Mouse (Mus musculus) midbrain, embryonic 10.5 days (tissue): ENCODE results near the gene Rbms3. TPM values are rescaled to one million over a fixed set of nuclear protein-coding genes. Genes with fewer than 3 reads are reported as not detected.

Experiments
- DNase-seq: peaks from one replicate; pipeline ENCODE4 v3.0.0-alpha.2; 2017; ENCODE audit warnings: low spot score
- H3K27ac ChIP-seq: fragments of 300-500 bp; sonication (generic); replicated peaks from 2 replicates; pipeline ENCODE4 v1.5.1; 2016; ENCODE audit warnings: mild to moderate bottlenecking
- H3K27me3 ChIP-seq: fragments of 300-500 bp; sonication (generic); 2 replicates; pipeline ENCODE4 v1.6.1; 2016; ENCODE audit warnings: low read depth, mild to moderate bottlenecking; ENCODE audit not compliant: poor library complexity, severe bottlenecking
- H3K36me3 ChIP-seq: fragments of 300-500 bp; sonication (generic); 2 replicates; pipeline ENCODE4 v1.6.1; 2016; ENCODE audit warnings: mild to moderate bottlenecking, moderate library complexity
- H3K4me1 ChIP-seq: fragments of 300-500 bp; sonication (generic); 2 replicates; pipeline ENCODE4 v1.6.1; 2016
- H3K4me3 ChIP-seq: fragments of 300-500 bp; sonication (generic); 2 replicates; pipeline ENCODE4 v1.5.1; 2016; ENCODE audit warnings: mild to moderate bottlenecking, moderate library complexity
- H3K9me3 ChIP-seq: fragments of 300-500 bp; sonication (generic); replicated peaks from 2 replicates; pipeline ENCODE4 v1.6.1; 2016; ENCODE audit warnings: mild to moderate bottlenecking
- WGBS: fragments of 180-500 bp; shearing (Covaris S2); methylation state at CpG from one replicate; pipeline ENCODE4 v1.1.7; 2016; 5-methylcytosine and 5-hydroxymethylcytosine counted together
- polyA plus RNA-seq: library from polyadenylated mRNA; unstranded; fragments of >200 nt; fragmentation: Nextera tagmentation; extraction: Ambion mirVana; gene quantifications from 2 replicates; pipeline ENCODE4 v1.2.1, GENCODE M21; 2016

Rbms3 gene
- polyA plus RNA-seq, 1 experiment from 2014 or later, result 11.4 TPM

DNA sequence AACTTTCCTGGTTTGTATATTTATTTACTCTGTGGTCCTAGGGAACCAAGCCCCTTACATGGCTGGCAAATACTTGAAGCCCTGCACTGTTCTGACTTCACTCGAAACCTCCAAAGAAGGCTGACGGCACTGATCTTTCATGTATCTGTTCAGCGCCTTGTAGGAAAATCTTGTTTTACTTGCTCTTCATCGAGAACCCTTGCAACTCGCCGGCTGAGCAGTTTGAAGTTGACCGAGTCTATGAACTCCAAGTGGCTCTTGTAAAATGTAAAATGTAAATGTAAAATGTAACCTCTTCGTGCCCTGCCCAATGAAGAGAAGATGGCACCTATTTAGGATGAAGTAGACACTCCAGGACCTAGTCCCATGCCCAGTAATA lies 537.5 kb downstream of the Rbms3 start:
- WGBS, result 91% methylated on average over 8 of the region's 8 CpGs
- Histone ChIP-seq H3K4me3 (no peak overlapping the region), H3K9me3 (no peaks in the 10 kb centered on the region), H3K27ac (no peak overlapping the region), H3K36me3 (no peaks in the 10 kb centered on the region), H3K27me3 (no peaks in the 10 kb centered on the region), H3K4me1 (no peaks in the 10 kb centered on the region)
- no peak for DNase-seq

DNA sequence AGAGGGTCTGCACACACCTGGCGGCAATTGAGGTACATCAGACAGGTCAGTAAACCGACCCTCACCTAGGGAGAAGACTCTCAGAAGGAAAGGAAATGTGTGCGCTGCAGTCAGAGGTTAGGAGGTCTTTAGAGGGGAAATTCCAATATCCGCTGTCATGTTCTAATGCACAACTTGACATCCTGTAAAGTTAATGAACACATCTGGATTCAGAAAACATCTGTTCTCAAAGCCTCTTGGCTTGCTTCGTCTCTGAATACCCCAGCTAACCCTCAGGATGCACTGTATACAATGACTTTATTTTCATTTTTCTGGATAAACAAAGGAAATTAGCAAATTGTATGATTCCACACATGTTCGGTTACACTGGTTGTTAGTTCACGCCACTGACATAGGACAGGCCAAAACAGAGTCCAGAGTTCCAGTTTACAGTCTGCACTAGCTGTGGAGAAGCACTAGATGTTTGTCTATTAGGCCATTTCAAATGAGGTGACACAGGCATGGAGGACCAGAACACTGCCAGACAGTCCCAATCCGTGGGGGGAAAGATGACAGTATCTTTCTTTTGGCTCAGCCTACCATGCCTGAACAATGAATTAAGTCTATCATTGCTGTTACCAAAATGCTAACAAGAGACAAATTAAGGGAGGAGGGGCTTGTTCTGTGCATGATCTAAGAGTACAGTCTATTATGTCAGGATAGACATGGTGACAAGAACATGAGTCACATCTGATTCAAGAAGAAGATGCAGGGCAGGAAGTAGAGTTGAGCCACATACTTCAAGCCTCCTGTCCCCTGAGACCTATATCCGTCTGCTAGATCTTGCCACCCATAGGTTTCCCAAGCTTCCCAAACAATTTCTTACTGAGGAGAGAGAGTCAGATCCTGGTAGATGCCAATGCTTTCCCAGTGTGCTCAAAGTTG lies 538.2 kb downstream of the Rbms3 start:
- DNase-seq, result no peak
- Histone ChIP-seq H3K4me3 (no peak overlapping the region), H3K27me3 (no peaks in the 10 kb centered on the region), H3K9me3 (no peaks in the 10 kb centered on the region), H3K36me3 (no peaks in the 10 kb centered on the region), H3K27ac (no peak overlapping the region), H3K4me1 (no peaks in the 10 kb centered on the region)
- WGBS, result 83% methylated on average over 9 of the region's 9 CpGs

DNA sequence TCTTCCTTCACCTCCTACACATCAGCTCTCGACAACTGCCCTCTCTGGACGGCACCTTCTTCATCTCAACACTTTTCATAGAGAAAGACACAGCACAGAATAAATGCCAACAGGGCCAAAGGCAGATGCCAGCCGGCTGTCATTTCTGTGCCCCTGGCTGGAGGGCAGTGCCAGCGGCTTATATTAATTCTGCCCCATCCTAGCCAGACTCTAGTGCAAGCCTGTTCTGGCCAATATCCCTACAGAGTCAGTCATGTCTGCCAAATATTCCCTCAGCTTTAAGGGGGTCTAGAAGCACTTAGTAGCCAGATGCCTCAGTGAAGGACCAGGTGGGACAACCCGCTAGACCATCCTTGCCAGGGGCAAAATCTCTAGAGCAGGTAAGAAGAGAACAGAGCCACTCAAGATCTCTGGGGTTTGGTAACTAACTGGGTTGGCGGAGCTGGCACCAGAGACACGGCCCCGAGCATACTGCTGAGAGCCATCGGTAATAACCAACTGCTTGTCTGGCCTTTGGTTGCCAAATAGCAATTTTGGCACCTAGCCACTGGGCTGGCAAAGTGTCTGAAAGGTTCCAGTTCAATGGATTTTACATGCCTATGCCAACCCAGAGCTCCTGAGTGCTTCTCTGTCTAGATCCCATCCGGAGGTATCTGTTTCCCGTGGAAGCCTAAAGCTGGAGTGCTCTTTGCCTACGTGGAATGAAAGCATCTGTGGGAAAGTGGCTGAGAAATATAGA lies 540.1 kb downstream of the Rbms3 start:
- WGBS, result 96% methylated on average over 12 of the region's 12 CpGs
- no peak overlapping the region for H3K27ac ChIP-seq
- no peak overlapping the region for H3K4me3 ChIP-seq
- no peaks in the 10 kb centered on the region for H3K9me3 ChIP-seq
- H3K36me3 ChIP-seq, result no peaks in the 10 kb centered on the region
- H3K4me1 ChIP-seq, result no peaks in the 10 kb centered on the region
- H3K27me3 ChIP-seq, result no peaks in the 10 kb centered on the region
- DNase-seq, result no peak

DNA sequence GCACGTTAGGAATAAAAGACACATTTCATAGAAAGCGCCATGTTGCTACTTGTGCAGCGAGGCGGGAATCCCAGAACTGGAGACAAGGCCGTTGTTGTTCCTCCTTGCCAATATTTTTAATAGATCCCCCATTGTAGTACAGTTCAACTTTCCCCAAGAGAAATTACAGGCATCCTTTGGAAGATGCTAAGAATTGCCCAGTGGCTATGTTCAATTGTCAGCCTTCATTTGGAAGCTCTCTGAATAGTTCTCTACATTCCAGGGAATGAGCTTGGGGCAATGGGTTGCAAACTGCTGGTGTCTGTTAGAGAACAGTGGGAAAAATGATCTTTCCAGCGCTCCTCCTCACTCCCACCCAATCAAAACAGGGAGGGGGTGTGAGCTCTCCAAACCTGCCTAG lies 541.4 kb downstream of the Rbms3 start:
- H3K36me3 ChIP-seq, result no peaks in the 10 kb centered on the region
- H3K4me1 ChIP-seq, result no peaks in the 10 kb centered on the region
- 88% methylated on average over 6 of the region's 6 CpGs for WGBS
- no peak overlapping the region for H3K27ac ChIP-seq
- H3K4me3 ChIP-seq, result no peak overlapping the region
- H3K27me3 ChIP-seq, result no peaks in the 10 kb centered on the region
- H3K9me3 ChIP-seq, result no peaks in the 10 kb centered on the region
- DNase-seq, result no peak

DNA sequence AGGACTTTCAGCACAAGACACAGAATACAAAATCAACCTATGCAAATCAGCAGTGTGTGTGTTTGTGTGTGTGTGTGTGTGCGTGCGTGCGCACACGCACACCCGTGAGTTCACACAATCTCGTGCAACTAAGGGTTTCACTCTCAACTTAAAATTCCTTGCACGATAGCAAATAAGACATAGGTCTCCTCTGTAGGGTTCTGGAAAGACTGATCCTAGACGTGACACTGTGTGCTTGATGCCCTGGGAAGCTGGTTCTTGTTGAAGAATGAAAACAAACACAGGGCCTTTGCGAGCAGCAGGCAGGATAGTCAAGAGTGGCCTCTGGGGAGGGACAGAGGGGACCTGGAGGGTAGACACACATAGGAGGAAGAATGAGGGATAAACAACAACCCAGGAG lies 544.0 kb downstream of the Rbms3 start:
- no peaks in the 10 kb centered on the region for H3K27me3 ChIP-seq
- 82% methylated on average over 9 of the region's 9 CpGs for WGBS
- no peak overlapping the region for H3K27ac ChIP-seq
- DNase-seq, result no peak
- no peaks in the 10 kb centered on the region for H3K9me3 ChIP-seq
- no peaks in the 10 kb centered on the region for H3K36me3 ChIP-seq
- no peaks in the 10 kb centered on the region for H3K4me1 ChIP-seq
- H3K4me3 ChIP-seq, result no peak overlapping the region

DNA sequence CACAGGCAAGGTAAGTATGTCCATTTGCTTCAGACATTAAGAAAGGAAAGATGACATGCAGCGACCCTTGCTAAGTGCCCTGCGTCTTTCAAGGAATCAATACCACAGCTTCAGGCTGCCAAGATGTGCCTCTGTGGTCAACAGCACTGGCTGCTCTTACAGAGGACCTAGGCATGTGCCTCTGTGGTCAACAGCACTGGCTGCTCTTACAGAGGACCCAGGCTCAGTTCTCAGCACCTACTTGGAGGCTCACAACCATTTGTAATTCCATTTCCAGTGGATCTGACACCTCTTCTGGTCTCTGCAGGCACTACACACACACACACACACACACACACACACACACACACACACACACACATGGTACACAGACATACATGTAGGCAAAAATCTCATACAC lies 545.2 kb downstream of the Rbms3 start:
- Histone ChIP-seq H3K4me3 (no peak overlapping the region), H3K27me3 (no peaks in the 10 kb centered on the region), H3K36me3 (no peaks in the 10 kb centered on the region), H3K9me3 (no peaks in the 10 kb centered on the region), H3K4me1 (no peaks in the 10 kb centered on the region), H3K27ac (no peak overlapping the region)
- no peak for DNase-seq
- 95% methylated on average over 2 of the region's 2 CpGs for WGBS

DNA sequence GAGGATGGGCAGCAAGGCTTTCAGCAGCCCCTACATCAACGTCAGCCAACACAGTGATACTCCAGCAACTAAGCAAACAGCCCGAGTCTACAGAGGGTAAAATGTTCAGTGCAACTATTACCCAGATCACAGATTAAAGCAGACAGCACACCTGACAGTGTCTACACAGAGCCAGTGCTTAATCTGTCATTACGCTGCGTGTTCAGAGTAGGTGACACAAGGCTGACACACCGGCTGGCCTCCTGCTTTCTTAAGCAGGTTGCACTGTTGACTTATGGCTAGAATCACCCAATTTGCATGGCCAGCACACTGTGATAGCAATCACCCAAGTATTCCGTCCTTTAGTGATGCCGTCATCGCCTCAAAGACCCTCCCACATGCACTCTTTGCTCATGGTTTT lies 550.2 kb downstream of the Rbms3 start:
- no peaks in the 10 kb centered on the region for H3K4me1 ChIP-seq
- H3K27ac ChIP-seq, result no peak overlapping the region
- no peak overlapping the region for H3K4me3 ChIP-seq
- DNase-seq, result no peak
- no peaks in the 10 kb centered on the region for H3K27me3 ChIP-seq
- no peaks in the 10 kb centered on the region for H3K36me3 ChIP-seq
- no peaks in the 10 kb centered on the region for H3K9me3 ChIP-seq
- 87% methylated on average over 8 of the region's 8 CpGs for WGBS

DNA sequence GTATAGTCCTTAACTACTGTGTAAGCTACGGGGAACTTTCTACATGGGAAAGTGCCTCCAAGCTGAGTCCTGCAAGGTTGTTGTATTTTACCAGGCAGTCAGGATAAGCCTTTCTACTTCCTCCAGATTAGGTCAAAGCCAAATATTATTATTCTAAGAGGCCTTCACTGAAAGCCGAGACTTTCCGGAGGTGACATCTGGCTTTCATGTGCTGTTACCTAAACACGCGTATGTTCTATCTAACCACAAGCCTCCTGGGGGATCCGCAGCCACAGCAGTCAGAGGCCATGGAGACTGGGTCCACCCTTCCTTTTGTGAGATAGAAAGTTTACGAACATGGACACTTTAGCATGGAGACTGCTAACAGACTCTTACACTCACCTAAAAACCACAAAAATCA lies 552.2 kb downstream of the Rbms3 start:
- Histone ChIP-seq H3K36me3 (no peaks in the 10 kb centered on the region), H3K4me1 (peaks cover under 1% of the 10 kb centered on the region; the same call in 1 of the 2 replicates), H3K9me3 (no peaks in the 10 kb centered on the region), H3K27ac (no peak overlapping the region), H3K27me3 (no peaks in the 10 kb centered on the region), H3K4me3 (no peak overlapping the region)
- no peak for DNase-seq
- 78% methylated on average over 7 of the region's 7 CpGs for WGBS

DNA sequence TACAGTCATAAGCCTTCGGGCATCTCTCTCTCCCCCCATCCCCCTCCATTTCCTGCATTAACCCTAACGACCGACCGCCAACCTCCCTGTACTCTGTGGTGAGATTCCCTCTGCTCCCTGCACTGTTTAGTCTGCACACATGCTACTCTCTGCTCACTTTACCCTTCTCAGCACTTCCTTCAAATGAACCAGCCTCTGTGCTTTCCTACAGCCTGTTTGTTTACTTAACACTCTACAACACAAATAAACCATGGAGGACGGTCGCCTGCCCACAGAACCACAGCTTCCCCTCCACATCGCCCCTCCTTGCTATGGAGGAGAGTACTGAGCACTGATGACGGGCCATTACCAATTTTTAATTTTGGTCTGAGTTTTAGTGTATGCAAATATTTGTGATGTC lies 552.9 kb downstream of the Rbms3 start:
- H3K27me3 ChIP-seq, result no peaks in the 10 kb centered on the region

DNA sequence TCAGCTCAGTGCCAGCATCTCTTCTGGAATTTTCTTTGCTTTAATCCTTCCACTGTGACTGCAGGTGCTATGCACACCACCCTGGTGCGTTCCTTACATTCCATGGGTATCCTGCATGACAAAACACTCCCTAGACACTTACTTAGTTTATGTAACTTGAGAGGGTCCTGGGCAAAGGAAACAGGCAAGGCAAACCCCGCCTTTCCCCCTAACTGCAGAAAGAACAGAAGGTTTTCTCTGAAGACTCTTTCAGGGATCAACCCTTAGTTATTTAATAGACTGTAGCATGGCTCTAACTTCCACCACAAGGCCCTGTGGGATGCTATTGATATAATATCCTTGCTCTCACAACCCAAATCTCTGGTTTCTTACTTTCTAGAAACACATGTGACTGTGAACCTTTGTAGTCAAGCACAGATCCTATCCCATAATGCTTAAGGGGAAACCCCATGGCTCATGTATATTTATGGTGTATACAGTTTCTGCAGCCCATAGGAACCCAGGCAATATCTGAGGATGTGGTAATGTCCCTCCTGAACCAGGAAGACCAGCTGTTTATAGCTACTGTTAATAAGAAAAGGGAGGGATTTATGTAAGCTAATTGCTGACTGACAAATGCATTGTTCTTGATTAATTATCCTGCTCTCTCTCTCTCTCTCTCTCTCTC lies 557.1 kb downstream of the Rbms3 start:
- 41% methylated on average over 2 of the region's 2 CpGs for WGBS
- no peak for DNase-seq
- Histone ChIP-seq H3K4me3 (no peak overlapping the region), H3K9me3 (no peaks in the 10 kb centered on the region), H3K36me3 (no peaks in the 10 kb centered on the region), H3K27ac (no peak overlapping the region), H3K4me1 (peaks cover 4% of the 10 kb centered on the region; the same call in 1 of the 2 replicates), H3K27me3 (no peaks in the 10 kb centered on the region)

More for the DNA sequence above, 552.9 kb downstream of the Rbms3 start:
- Histone ChIP-seq H3K4me3 (no peak overlapping the region), H3K27ac (no peak overlapping the region), H3K9me3 (no peaks in the 10 kb centered on the region), H3K36me3 (no peaks in the 10 kb centered on the region), H3K4me1 (peaks cover 4% of the 10 kb centered on the region; the same call in 1 of the 2 replicates)
- no peak for DNase-seq
- WGBS, result 74% methylated on average over 8 of the region's 8 CpGs

DNA sequence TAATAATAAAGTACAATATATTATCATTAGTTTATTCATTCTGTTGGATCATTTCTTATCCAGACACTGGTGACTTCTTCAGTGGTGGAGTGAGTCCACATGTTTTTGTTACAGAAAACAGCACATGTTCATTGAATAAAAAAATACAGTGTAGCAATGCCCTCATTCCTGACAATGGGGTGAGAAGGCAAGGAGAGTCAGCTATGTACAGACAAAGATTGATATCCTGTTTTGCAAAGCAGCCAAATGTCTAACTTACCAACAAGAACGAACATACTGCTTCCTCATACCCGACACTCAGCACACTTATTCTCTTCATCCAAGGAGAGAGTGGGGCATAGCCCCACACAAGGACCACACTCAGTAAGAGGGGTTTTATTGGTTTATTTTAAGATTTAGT lies 559.1 kb downstream of the Rbms3 start:
- DNase-seq, result no peak

DNA sequence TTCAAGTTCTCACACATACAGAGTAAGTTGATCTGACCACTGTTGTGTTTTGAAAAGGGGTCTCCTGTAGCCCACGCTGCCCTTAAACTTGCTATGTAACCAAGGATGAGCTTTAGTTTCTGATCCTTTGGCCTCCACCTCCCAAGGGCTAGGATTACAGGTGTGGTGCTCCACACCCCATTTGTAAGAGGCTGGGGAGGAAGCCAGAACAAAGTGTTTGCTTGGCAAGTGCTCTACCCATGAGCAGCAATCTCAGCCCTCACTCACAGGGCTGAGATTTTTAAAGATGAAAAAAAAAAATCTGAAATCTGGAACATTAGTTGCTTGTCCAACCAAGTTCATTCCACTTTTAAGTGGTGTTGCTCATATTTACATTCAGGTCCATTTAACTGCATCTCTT lies 560.5 kb downstream of the Rbms3 start:
- Histone ChIP-seq H3K9me3 (no peaks in the 10 kb centered on the region), H3K27ac (no peak overlapping the region), H3K36me3 (no peaks in the 10 kb centered on the region), H3K4me1 (peaks cover 4% of the 10 kb centered on the region; the same call in 1 of the 2 replicates), H3K4me3 (no peak overlapping the region), H3K27me3 (no peaks in the 10 kb centered on the region)
- WGBS, result 100% methylated on average over 1 of the region's 1 CpGs
- no peak for DNase-seq

More for the DNA sequence above, 559.1 kb downstream of the Rbms3 start:
- no peaks in the 10 kb centered on the region for H3K9me3 ChIP-seq
- H3K36me3 ChIP-seq, result no peaks in the 10 kb centered on the region
- H3K27ac ChIP-seq, result no peak overlapping the region
- WGBS, result 86% methylated on average over 2 of the region's 2 CpGs
- no peak overlapping the region for H3K4me3 ChIP-seq
- H3K4me1 ChIP-seq, result peaks cover 4% of the 10 kb centered on the region; the same call in 1 of the 2 replicates
- H3K27me3 ChIP-seq, result no peaks in the 10 kb centered on the region
